Mouse (Mus musculus) retina, postnatal 1 day (tissue): Measurements from ENCODE around the gene Tbce.

Experiments
- DNase-seq: peaks from one replicate; pipeline ENCODE4 v3.0.0-alpha.2; 2012

Tbce gene

DNA sequence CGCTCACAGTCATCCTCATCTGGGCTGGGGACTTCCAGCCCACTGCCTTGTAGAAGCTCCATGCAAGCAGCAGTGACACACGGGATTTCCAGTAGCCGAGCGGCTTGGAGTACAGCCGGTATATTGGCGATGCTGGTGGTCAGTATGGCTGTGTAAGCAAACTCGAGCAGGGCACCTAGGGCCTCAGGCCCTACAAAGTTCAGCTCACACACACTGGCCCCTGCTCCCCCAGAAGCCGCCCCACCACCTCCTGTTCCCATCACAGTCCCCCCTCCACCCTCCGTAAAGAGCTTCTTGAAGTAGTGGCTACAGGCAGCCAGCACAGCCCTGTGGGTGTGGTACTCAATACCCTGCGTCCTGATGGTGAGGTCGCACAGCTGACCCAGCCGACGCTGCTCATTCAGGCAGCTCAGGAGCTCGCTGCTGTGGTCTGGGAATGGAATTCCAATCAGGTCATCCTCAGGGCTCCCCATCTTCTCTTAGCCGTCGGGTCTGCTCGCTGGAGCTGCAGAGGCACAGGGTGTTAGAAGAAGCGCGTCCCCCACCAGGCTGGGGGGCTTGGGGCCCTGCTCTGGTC is 74.0 kb downstream of the Tbce start:
- no peak for DNase-seq

DNA sequence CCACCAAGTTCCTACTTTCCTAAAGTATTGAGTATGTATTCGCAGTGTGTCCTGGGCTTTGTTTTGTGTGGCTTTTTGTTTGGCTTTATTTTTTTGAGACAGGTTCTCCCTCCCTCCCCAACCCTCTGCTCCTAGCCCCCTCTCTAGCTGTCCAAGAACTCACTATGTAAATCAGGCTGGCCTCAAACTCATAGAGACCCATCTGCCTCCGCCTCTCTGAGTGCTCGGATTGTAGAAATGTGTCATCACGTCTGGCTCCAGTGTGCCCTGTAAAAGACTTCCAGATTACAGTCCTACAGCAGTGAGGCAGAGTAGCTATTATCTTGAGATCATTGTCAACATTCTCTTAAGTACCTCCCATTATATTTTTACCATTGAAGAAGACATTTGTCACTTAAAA is 78.4 kb downstream of the Tbce start:
- DNase-seq = no peak

DNA sequence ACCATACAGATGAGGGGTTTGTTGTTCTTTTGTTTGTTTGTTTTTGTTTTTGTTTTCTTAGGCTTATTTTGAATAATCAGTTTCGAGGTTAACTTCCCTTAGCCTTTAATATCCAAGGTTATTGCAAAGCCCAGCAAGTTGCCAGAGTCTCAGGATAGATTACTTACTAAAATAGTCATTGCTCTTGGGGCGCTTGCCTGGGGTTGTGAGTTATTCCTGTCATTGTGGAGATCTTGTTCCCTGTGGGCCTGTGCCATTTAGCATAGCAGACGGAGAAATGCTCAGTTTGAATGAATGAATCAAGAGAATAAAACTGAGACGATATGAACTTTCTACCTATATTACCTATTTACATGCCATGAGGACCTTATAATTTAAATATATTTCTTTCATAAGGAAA is 79.2 kb downstream of the Tbce start:
- no peak for DNase-seq

DNA sequence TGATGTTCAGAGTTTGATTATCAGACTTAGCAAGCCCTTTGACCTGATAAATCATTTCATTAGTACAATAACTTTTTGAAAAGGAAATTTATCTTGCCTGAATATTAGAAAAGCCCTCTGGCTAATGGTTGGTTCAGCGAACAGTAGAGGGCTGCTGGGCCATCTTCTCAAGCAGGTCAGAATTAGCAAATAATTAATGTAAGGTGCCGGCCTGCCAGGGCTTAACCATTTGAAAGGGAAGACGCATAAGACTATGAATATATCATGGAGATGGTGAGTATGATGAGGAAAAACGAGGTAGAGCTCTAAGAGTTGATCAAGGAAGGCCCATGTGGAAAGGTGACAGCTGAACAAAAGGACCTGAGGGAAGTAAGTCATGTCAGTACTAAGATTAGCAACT is 82.8 kb downstream of the Tbce start:
- no peak for DNase-seq

DNA sequence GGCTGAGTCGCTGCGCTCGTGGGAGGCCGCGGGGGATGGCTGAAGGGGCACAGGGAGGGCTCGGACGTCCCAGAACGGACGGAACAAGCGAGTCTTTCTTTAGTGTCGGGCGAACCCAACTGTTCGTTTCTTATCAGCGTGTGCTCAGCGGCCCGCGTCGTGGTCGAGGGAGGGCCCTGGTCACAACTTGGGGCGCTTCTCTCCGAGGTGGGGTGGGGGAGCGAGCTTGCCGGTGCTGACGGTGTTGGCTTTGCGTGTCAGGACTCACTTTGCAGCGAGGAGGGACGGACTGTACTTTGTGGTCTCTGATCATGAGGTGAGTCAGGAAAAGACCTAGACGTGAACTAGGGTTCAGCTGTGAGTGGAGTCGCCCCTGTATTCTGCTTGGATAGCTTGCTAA is 84.5 kb downstream of the Tbce start:
- DNase-seq = no peak

GRCm38 (mm10) chr13:13953874-13954832 is 85.3 kb downstream of the Tbce start, which contains the start of gene B3galnt2:
B3galnt2 (plus strand) TSS chr13:13954469.
- peak; percentile 100 for DNase-seq
